Mouse (Mus musculus) kidney, adult 9 months (tissue): ENCODE measurements around the gene Ngdn.
"Not testable (repeated sequence)": the region's sequence is repeated elsewhere in the genome, so short reads cannot be mapped to it uniquely, and the experiment has no call there.

Experiments
- DNase-seq: peaks from one replicate; pipeline ENCODE4 v3.0.0; 2022

The Ngdn gene

DNA sequence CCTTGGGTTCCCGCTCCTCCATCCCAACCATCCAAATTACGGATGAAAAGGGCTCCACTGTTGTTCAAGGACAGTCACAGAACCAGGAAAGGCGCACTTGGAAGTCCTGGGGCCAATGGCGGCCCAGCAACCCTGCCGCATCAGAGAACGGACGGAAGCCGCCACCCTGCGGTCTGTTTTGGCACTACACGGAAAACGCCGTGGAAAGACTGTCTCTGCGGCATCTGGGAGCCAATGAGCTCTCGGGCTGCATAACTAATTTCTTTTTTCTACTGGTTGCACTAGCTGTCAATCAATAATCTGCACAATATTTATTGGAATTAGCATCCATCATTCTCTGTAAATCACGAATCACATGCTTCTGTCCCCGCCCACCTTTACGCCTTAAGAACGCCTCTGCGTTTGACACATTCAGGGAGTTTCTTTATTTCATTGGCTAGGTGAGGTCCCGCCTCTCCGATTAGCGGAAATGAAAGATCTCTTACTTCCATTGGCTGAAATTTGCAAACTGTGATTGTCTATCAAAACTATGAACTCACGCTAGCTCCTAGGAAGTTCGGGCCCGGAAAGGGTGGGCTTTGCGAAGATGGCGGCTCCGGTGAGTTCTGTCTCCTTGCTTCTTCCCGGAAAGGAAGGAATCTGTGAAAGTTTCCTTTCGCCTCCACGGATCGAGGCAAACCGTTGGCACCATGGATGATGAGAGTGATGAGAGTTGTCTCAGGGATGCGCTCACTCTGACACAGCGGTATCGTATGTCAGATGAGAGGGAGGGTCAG, at the start of gene Ngdn:
Ngdn (plus strand) TSS at position 464 of the 776 bp plus-strand sequence.
- DNase-seq, result peak; percentile 100

DNA sequence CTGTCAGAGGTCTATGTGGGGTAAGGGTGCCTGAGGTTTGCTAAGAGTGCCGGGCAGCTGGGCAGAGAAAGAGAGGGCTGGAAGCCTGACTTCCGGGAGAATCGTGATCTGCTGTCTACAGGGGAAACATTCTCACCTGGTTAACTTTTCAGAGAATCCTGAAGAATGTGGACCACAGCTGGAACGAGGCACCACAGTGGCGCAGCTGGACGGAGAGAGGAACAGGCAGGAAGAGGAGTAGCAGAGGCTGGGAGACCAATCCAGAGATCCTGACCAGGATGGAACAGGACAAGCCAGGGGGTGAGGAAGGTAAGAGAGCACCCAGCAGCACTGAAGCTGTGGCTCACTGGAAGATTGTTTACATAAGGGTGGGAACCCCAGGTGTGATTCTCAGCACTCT, 49.6 kb upstream of the Ngdn start:
- no peak for DNase-seq

DNA sequence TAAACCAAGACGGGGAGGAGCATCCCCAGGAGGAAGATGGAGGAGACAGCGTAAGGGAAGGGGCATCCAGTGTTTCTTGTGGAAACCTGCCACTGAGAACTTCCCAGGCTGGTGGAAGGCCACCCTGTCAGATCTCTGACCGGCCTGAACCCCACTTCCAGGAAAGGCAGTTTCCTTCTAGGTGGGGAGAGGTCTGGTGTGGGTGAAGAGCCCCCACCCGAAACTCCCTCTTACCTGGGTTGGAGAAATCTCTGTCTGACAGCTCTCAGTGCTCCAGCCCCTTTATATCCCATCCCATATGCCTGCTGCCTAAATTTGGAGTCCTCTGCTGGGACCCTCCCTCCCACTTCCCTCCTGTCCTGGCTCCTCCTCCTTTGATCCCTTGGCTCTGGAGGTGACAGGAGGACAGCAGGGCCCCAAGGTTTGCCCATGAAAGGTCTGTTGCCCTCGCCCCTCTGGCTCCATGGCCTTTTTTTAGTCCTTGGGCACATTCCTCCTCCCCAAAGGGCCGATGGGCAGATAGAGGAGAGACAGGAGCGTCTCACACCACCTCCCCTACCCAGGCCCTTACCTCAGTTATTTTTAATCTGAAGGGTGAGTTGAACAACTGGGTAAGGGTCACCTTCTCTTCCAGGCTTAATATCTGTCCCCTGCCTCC, 48.8 kb upstream of the Ngdn start, which contains the start of gene Myh6:
Myh6 (minus strand) TSS at position 608 of the 658 bp plus-strand sequence.
- no peak for DNase-seq

DNA sequence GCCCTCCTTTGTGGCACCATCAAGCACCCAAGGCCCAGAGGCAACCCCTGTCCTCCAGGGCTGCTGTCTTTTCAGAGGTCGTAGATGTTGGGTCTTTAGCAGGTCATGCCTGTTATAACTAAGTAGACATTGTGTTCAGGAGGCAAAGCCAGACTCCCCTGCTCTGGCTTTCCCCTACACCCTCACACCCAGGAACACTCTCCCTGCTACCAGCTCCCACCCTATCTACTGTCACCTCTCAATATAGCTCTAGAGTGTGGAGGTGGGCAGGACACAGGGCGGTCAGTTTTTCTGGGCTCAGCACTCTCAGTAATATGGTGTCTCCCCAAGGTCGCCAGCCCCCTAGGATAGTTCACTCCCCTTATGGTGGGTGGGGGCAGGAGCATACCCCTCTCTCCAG, 47.4 kb upstream of the Ngdn start:
- no peak for DNase-seq

DNA sequence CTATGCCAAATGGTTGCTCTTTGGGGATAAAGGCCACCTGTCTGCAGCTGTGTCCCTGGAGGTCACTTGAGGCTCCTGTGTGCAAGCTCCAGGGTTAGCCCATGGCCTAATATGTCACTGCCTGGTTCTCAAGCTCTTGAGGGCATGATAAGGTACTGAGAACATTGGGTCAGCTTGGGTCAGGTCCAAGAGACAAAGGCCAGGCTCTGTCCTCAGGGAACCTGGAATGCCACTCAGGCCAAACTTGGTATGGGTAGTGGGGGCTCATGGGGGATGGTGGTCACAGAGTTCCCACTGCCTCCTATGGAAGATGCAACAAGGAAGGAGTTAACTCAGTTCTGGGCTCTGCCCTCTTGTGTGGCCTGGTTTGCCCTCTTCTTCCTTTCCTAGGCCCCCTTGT, 46.9 kb upstream of the Ngdn start:
- no peak for DNase-seq

DNA sequence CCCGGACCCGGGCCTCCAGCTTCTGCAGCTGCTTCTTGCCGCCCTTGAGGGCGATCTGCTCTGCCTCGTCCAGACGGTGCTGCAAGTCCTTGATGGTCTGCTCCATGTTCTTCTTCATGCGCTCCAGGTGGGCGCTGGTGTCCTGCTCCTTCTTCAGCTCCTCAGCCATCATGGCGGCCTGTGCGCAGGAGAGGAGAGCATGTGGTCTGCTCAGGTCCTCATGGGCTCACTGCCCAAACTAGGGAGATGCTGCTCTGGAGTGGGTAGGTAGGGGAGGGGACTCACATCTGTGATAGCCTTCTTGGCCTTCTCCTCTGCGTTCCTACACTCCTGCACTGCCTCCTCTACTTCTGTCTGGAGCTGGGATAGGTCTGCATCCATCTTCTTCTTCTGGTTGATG, 42.5 kb upstream of the Ngdn start:
- DNase-seq, result not testable (repeated sequence)

DNA sequence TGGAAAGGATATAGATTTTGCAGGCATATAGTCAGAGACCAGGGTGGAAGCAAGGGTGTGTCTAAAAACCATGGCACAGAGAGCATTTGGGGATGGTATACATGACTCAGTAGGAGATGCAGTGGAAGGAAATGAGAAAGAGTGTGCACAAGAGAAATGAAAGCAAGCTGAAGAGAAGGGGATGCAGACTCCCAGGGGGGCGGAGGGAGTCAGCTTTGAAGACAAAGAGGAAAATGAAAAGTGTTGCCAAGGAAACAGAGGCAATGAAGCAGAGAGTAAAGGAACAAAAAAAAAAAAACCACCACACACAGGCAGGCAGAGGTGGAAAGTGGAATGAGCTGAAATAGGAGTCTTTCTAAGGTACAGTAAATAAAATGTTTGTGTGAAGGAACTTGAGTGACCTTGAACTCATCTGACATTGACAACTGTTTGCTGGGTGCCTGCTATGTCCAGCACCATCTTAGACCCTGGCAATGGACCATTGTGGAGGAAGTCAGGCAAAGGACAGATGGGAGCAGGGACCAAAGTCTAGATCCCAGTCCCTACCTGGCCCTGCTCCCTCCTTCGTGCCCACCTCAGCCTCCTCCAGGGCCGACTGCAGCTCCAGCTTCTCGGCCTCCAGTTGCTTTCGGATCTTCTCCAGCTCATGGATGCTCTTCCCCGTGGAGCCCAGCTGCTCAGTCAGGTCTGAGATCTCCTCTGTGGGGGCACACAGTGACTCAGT, 41.0 kb upstream of the Ngdn start:
- no peak for DNase-seq

DNA sequence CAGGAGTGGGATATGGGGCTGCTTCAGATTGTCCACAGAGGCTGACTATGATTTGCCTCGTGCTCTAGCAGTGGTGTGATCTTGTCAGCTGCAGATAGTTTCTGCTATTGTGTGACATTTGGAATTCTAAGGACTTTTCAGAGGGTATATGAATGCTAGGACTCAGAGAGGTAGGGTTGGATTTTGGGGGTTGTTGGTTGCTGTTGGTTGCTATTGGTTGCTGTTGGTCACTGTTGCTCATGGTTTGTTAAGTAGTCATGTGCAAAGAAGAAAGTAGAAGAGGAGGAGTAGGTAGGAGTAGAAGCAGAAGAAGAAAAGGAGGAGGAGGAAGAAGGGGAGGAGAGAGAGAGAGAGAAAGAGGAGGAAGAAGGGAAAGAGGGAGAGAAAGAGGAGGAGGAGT, 38.6 kb upstream of the Ngdn start, which contains the start of gene Gm17428:
Gm17428 (plus strand) TSS at position 301 of the 400 bp plus-strand sequence.
- DNase-seq, result no peak

DNA sequence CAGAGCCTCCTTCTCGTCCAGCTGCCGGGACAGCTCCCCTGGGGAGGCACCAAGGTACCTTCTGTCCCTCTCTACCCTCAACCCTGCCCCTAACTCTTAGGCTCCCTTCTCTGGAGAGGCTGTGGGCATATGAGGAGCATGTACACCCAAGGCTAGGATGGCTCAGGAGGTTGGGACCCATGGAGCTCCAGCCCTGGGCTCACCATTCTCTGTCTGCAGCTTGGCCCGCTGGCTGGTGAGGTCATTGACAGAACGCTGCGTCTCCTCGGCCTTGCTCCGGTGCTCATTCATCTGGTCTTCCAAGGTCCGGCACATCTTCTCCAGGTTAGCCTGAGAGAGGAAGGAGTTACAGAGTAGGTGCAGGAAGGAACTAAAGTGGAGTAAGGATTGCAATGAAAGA, 36.6 kb upstream of the Ngdn start:
- DNase-seq, result no peak

DNA sequence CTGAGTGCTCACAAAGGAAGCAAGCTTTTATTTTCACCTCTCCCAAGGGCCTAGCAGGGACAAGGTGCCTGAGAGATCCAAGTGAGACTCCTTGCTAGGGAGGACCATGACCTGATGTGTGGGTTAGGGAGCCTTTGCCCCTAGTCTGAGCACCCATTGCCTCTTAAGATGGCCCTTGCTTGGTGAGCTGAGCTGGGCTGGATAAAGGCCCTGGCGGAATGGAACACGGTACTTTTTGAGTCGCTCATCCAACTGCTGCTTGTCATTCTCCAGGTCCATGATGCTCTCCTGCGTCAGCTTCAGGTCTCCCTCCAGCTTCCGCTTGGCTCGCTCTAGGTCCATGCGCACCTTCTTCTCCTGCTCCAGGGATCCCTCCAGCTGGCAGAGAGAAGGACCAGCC, 33.3 kb upstream of the Ngdn start:
- no peak for DNase-seq

DNA sequence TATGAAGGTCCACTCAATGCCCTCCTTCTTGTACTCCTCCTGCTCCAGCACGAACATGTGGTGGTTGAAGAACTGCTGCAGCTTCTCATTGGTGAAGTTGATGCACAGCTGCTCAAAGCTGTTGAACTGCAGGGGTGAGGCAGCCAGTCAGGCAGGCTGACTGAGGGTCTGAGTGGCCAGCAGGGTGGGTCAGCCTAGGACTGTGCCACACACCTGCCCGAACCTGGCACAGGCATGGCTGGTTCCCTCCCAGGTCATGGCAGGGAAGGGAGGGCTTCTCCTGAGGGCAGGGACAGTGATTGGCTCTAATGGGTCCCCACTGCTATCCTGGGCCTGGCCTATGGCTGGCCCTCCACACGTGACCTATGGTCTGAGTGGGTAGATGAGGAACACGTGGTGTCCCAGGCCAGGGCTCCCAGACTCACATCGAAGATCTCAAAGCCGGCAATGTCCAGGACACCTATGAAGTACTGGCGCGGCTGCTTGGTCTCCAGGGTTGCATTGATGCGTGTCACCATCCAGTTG, 26.8 kb upstream of the Ngdn start:
- DNase-seq, result not testable (repeated sequence)

DNA sequence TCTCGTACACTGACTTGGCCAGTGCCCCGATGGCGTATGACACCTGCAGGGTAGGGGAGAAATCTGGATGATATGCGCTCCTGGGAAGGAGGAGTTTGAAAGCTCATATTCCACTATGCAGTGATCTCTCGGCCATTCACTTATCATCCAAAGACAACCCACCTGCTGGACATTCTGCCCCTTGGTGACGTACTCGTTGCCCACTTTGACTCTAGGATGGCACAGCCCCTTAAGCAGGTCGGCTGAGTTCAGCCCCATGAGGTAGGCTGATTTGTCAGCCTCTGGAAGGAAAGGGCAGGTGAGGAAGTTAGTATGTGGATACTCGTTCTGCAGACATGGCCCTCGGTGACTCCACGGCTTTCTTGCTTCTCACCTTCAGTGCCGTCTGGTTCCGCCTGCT, 26.4 kb upstream of the Ngdn start:
- DNase-seq, result no peak

DNA sequence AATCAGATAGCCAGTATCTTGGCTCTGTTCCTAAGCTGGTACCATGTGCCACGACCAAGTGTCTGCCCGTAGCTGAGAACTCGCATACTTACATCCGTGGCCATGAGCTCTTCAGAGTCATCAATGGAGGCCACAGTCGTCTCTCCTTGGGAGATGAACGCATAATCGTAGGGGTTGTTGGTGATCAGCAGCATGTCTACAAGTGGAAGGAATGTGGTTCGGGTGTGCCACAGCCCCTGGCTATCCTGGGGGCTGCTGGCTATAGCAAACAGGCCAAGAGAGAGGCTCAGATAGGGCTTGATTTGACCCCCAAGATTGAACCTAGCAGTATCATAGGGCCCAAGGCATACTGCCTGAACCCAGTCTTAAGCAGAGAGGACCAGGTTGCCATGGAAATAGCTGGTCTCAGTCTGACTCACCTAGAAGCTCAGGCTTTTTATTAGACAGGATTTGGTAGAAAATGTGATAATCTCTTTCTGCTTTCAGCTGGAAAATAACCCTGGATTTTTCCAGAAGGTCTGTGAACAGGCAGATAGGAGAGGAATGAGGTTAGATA, 25.3 kb upstream of the Ngdn start:
- no peak for DNase-seq

DNA sequence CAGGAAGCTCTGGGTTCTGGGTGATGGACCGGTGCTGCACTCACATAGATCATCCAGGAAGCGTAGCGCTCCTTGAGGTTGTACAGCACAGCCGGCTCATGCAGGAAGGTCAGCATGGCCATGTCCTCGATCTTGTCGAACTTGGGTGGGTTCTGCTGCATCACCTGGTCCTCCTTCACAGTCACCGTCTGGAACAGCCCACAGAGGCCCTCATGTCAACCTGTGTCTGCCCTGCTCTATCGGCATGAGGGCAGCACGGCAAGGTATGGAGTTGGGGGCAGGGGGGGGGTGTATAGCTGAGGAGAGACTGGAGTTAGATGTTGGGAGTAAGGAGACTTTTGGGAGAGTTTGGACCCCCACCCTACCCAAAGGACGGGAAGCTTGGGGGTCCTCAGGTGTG, 23.1 kb upstream of the Ngdn start:
- no peak for DNase-seq

DNA sequence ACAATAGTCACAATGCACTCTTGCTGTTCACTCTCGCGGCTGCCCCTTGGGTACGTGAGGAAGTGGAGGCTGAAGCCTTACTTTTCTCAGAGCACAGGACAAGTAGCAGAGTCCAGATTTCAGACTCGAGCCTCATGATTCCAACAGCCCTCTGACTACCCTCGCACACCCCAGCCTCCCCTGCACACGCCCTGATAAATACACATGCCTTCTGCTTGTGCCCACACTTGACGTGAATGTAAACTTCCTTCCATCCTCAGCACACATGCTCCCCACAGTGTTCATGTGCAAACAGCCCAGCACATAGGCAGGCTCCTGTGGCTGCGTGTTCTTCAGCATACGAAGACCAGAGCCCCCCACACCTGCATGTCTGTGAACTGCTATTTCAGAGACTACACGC, 21.6 kb upstream of the Ngdn start:
- DNase-seq, result no peak

DNA sequence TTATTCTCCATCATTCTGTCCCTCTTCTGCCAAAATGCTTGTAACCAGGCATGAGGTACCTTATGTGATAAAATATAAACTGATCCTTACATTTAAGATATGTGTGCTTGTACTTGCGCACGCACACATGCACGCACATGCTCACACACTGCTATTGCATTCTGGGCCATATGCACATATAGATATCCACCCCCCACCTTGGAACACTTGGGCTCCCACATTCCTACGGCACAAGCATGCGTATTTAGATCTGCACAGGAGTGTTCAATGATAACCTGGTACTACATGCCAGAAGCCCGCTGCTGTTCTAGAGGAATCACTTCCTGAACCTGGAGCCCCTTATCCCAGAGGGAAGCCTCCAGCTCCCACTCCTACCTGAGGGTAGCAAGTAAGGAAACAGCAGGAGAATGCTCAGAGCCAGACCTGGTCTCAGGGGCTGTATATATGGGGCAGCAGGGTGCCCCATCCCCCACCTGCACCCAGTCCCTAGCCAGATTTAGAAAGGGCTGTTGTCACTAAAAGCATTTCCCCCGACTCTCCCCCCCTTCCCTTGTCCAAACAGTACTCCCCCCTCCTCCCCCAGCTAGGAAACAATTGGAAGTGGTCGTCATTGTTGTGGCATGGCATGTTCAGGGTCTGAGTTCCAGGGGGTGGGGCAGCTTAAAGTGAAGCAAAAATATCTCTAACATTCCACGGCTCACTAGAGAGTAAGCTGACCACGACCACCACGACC, 21.0 kb upstream of the Ngdn start, which contains the start of gene Myh7:
Myh7 (minus strand) TSS at position 491 of the 733 bp plus-strand sequence.
- no peak for DNase-seq

DNA sequence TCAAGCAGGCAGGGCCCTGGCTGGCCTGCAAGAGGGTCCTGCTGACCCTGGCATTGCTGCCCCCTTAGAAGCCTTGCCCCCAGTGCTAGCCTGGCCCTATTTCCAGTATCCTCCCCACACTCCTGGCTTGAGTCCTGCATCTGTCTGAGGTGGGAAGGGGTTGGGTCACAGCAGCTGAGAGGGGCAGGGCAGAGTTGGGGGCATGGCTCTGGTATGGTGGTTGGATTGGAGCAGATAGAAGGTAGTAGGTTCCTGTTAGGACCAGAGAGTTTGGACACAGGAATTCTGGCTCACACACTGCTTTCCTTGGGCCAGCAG, 20.4 kb upstream of the Ngdn start:
- no peak for DNase-seq

DNA sequence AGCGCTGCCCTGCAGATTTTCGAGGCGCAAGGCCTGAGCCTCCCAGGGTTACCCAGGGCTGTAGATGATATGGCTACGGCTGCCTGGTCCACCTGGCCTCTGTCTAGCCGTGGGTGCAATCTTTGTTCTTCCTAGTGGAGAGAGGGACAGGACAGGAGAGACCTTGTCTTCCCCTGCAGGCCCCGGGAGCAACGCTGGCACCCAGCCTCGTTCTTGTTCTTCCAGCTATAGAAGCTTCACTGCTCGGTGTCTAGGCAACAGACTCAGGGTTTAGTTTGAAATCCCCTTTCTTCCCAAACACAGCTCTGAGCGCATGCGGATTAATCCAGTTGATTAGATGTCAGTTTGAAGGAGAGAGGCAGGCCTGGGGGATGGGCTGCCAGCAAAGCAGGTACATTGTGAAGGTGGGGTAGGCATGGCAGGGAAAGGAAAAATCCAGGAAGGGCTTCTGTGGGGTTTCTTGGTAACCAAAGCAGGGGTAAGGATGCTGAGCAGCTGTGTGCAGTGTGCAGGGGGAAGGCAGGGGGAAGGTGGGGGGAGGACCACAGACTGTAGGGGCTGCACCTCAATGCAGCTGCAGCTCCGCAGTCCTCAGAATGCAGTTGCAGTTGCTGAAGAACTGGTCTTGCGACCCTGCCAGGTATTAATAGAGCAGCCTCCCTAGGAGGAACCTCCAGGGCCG, 19.7 kb upstream of the Ngdn start:
- no peak for DNase-seq

DNA sequence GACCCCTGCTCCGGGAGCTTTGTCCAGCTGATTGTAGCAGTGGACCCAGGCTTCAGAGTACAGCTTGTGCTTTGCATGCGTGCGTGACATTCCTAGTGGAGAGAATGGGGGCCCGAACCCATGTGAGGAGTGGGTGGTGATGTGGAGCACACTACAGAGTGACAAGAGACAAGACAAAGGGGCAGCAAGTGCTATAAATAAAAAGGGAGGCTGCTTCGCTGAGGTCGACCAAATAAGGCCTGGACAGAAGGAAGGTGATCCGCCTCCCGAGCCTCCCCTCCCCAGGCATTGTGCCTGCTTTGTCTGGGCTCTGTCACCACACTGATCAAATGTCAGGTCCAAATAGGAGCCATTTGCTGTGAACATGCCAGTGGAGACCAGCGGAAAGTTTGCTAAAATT, 18.5 kb upstream of the Ngdn start:
- no peak for DNase-seq

DNA sequence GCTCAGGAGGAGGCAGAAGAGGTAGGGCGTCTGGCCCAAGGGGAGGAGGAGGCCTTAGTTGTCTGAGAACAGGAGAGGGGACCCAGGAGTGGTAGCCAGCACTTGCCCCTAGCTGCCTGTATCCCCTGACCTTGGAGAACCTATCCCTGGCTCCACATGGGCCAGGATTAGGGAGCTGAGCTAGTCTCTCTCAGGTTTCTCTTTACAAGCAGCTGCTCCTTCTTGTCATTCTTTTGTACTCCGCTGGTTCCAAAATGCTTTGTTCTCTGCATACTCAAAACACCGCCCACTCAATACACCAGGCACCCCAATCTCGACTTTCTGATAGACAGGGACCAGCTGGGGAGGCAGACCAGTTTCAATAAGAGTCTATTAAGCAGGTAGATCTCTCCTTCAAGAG, 18.0 kb upstream of the Ngdn start:
- no peak for DNase-seq

DNA sequence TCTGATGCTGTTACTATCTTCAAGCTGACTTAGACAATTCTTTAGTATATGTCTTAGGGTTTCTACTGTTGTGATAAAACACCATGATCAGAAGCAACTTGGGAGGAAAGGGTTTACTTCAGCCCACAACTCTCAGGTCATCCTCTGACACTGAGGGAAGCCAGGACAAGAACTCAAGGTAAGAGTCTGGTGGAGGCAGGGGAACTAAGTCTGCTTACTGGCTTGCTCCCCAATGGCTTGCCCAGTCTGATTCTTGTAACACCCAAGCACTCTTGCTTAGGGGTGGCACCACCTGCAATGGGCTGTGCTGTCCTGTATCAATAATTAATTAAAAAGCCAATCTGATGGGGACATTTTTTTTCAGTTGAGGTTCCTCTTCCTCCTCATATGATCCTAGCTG, 16.6 kb upstream of the Ngdn start:
- no peak for DNase-seq

DNA sequence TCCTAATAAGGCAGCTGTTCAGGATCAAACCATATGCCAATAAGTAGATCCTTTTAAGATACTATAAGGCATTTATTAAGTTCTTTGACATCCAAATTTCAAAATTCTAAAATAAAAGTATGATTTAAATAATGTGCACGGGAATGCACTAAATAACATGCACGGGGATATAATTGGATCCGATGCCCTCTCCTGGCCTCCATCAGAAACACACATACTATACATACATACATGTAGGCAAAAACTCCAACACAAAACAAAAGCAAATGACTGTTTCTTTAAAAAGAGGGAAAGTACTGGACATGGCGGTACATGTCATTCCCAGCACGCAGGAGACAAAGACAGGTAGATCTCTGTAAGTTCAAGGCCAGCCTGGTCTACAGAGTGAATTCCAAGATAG, 15.4 kb upstream of the Ngdn start:
- not testable (repeated sequence) for DNase-seq
